Mouse (Mus musculus) bone marrow macrophage, adult 2 months (primary cell): Measurements from ENCODE around the gene Sdk2.

Source experiments
- CTCF ChIP-seq: IDR thresholded peaks from 2 replicates; pipeline ENCODE4 v1.5.1; 2012; ENCODE audit warnings: low read depth, mild to moderate bottlenecking, low read length, moderate library complexity
- POLR2A ChIP-seq: IDR thresholded peaks from 2 replicates; pipeline ENCODE4 v1.6.1; 2012; ENCODE audit warnings: mild to moderate bottlenecking, low read depth, low read length, borderline replicate concordance

GRCm38 (mm10) chr11:114047887-114048331, 18.9 kb downstream of the Sdk2 start:
- TF ChIP-seq POLR2A (no peak), CTCF (no peak)
